Mouse (Mus musculus): ENCODE data around the gene Snx22. TPM values are rescaled to one million over a fixed set of nuclear protein-coding genes. Genes with fewer than 3 reads are reported as not detected.

Gene Snx22
- total and polyA plus RNA-seq, 2 experiments from 2014 or later: 0.98 to 3.0 TPM

DNA sequence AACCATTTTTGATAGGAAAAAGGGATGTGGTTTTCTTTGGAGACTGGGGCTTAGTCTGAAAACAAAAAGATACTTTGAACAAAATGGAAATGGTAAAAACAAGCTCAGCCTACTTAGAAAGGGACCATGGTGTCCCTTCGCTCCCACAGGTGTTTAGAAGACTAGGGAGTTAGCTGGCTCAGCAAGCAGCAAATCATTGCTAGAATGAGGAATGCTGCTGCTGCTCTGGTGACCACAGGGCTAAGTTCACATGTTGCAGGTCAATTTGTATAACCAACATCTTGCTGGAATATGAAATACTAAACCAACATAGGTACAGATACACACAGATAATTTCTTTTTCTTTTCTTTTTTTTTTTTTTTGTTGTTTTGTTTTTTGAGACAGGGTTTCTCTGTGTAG, 40.1 kb upstream of the Snx22 start:
- H3K36me3 ChIP-seq (replicated peaks; ENCODE audit: control insufficient read depth, insufficient read depth, low read length): peaks cover 50% of the 10 kb centered on the region
- DNase-seq (ENCODE audit: low spot score) (no peak), ATAC-seq (ENCODE audit: insufficient read depth, low read depth) (no peak)
- no peak overlapping the region for H3K4me2 ChIP-seq (ENCODE audit: low read depth, low read length)
- no peaks in the 10 kb centered on the region for H3K4me1 ChIP-seq (ENCODE audit: control insufficient read depth, insufficient read depth)
- H3K27ac ChIP-seq (ENCODE audit: low read depth): no peak overlapping the region
- TF ChIP-seq EP300 (IDR thresholded peaks at IDR 0.05; ENCODE audit: low read depth) (no peak), CTCF (IDR thresholded peaks at IDR 0.05; ENCODE audit: low read depth) (no peak)
- no peaks in the 10 kb centered on the region for H3K9me3 ChIP-seq (replicated peaks; ENCODE audit: control insufficient read depth, low read length)
- H3K4me3 ChIP-seq (ENCODE audit: low read depth, low read length): no peak overlapping the region
- WGBS: 100% methylated on average over 1 of the region's 1 CpGs
- no peaks in the 10 kb centered on the region for H3K27me3 ChIP-seq (ENCODE audit: control insufficient read depth, insufficient read depth, low read length)
- H3K9ac ChIP-seq (replicated peaks; ENCODE audit: low read depth, low read length): no peak overlapping the region

- ATAC-seq (ENCODE audit: insufficient read depth, low read depth) (no peak), DNase-seq (ENCODE audit: low spot score) (no peak)
- no peak overlapping the region for H3K27ac ChIP-seq (ENCODE audit: low read depth)
- H3K9ac ChIP-seq (replicated peaks; ENCODE audit: low read depth, low read length): no peak overlapping the region
- H3K4me2 ChIP-seq (ENCODE audit: low read depth, low read length): no peak overlapping the region
- 92% methylated on average over 8 of the region's 8 CpGs for WGBS
- TF ChIP-seq EP300 (IDR thresholded peaks at IDR 0.05; ENCODE audit: low read depth) (no peak), CTCF (IDR thresholded peaks at IDR 0.05; ENCODE audit: low read depth) (no peak)
- no peaks in the 10 kb centered on the region for H3K27me3 ChIP-seq (ENCODE audit: control insufficient read depth, insufficient read depth, low read length)
- no peaks in the 10 kb centered on the region for H3K4me1 ChIP-seq (ENCODE audit: control insufficient read depth, insufficient read depth)
- H3K4me3 ChIP-seq (ENCODE audit: low read depth, low read length): no peak overlapping the region
- peaks cover 77% of the 10 kb centered on the region for H3K36me3 ChIP-seq (replicated peaks; ENCODE audit: control insufficient read depth, insufficient read depth, low read length)
- H3K9me3 ChIP-seq (replicated peaks; ENCODE audit: control insufficient read depth, low read length): no peaks in the 10 kb centered on the region
These were observed 35.6 kb upstream of the Snx22 start for GRCm38 (mm10) chr9:66105168-66105567.

GRCm38 (mm10) chr9:66104601-66105000, 35.1 kb upstream of the Snx22 start:
- H3K36me3 ChIP-seq (replicated peaks; ENCODE audit: control insufficient read depth, insufficient read depth, low read length): peaks cover 80% of the 10 kb centered on the region
- no peak for ATAC-seq (ENCODE audit: insufficient read depth, low read depth)

DNA sequence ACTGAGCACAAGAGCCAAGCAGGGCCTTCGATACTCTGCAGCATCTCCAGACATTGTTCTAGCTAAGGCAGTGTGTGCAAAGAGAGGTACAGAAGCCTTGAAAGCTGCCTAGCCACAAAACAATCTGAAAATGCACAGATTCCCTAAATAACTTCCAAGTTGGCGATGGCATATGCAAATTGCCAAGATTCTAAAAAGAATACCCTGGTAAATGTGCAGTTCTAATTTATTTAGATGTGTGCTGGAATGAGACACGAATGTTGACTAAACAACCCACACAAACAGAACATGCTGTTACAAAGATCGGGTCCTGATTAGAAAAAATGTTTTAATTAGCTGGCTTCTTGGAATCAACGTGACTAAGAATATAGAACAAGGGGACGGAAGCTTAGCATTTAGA, 33.1 kb upstream of the Snx22 start:
- H3K9ac ChIP-seq (replicated peaks; ENCODE audit: low read depth, low read length): no peak overlapping the region
- H3K27ac ChIP-seq (ENCODE audit: low read depth): no peak overlapping the region
- H3K4me2 ChIP-seq (ENCODE audit: low read depth, low read length): no peak overlapping the region
- H3K9me3 ChIP-seq (replicated peaks; ENCODE audit: control insufficient read depth, low read length): no peaks in the 10 kb centered on the region
- TF ChIP-seq CTCF (IDR thresholded peaks at IDR 0.05; ENCODE audit: low read depth) (no peak), EP300 (IDR thresholded peaks at IDR 0.05; ENCODE audit: low read depth) (no peak)
- peaks cover 77% of the 10 kb centered on the region for H3K36me3 ChIP-seq (replicated peaks; ENCODE audit: control insufficient read depth, insufficient read depth, low read length)
- no peaks in the 10 kb centered on the region for H3K27me3 ChIP-seq (ENCODE audit: control insufficient read depth, insufficient read depth, low read length)
- WGBS: 92% methylated on average over 6 of the region's 6 CpGs
- no peaks in the 10 kb centered on the region for H3K4me1 ChIP-seq (ENCODE audit: control insufficient read depth, insufficient read depth)
- no peak overlapping the region for H3K4me3 ChIP-seq (ENCODE audit: low read depth, low read length)
- ATAC-seq (ENCODE audit: insufficient read depth, low read depth): no peak
- DNase-seq (ENCODE audit: low spot score): no peak

More at GRCm38 (mm10) chr9:66104601-66105000, 35.1 kb upstream of the Snx22 start:
- DNase-seq (ENCODE audit: low spot score): no peak
- no peaks in the 10 kb centered on the region for H3K4me1 ChIP-seq (ENCODE audit: control insufficient read depth, insufficient read depth)
- no peak overlapping the region for H3K4me2 ChIP-seq (ENCODE audit: low read depth, low read length)
- H3K27ac ChIP-seq (ENCODE audit: low read depth): no peak overlapping the region
- no peak overlapping the region for H3K9ac ChIP-seq (replicated peaks; ENCODE audit: low read depth, low read length)
- TF ChIP-seq EP300 (IDR thresholded peaks at IDR 0.05; ENCODE audit: low read depth): no peak
- TF ChIP-seq CTCF (IDR thresholded peaks at IDR 0.05; ENCODE audit: low read depth): no peak
- H3K27me3 ChIP-seq (ENCODE audit: control insufficient read depth, insufficient read depth, low read length): no peaks in the 10 kb centered on the region
- no peaks in the 10 kb centered on the region for H3K9me3 ChIP-seq (replicated peaks; ENCODE audit: control insufficient read depth, low read length)
- WGBS: 93% methylated on average over 4 of the region's 4 CpGs
- no peak overlapping the region for H3K4me3 ChIP-seq (ENCODE audit: low read depth, low read length)

- TF ChIP-seq CTCF (IDR thresholded peaks at IDR 0.05; ENCODE audit: low read depth): no peak
- no peak for TF ChIP-seq EP300 (IDR thresholded peaks at IDR 0.05; ENCODE audit: low read depth)
- Histone ChIP-seq H3K27ac (ENCODE audit: low read depth) (no peak overlapping the region), H3K9me3 (replicated peaks; ENCODE audit: control insufficient read depth, low read length) (no peaks in the 10 kb centered on the region), H3K4me2 (ENCODE audit: low read depth, low read length) (no peak overlapping the region), H3K4me1 (ENCODE audit: control insufficient read depth, insufficient read depth) (no peaks in the 10 kb centered on the region), H3K27me3 (ENCODE audit: control insufficient read depth, insufficient read depth, low read length) (no peaks in the 10 kb centered on the region), H3K4me3 (ENCODE audit: low read depth, low read length) (no peak overlapping the region), H3K9ac (replicated peaks; ENCODE audit: low read depth, low read length) (no peak overlapping the region), H3K36me3 (replicated peaks; ENCODE audit: control insufficient read depth, insufficient read depth, low read length) (peaks cover 79% of the 10 kb centered on the region)
- DNase-seq (ENCODE audit: low spot score) (no peak), ATAC-seq (ENCODE audit: insufficient read depth, low read depth) (no peak)
- 91% methylated on average over 8 of the region's 8 CpGs for WGBS
These were observed 32.1 kb upstream of the Snx22 start for GRCm38 (mm10) chr9:66101577-66101976.

GRCm38 (mm10) chr9:66092664-66093063, 23.1 kb upstream of the Snx22 start:
- H3K27me3 ChIP-seq (ENCODE audit: control insufficient read depth, insufficient read depth, low read length): no peaks in the 10 kb centered on the region
- peaks cover 95% of the 10 kb centered on the region for H3K36me3 ChIP-seq (replicated peaks; ENCODE audit: control insufficient read depth, insufficient read depth, low read length)
- H3K4me2 ChIP-seq (ENCODE audit: low read depth, low read length): no peak overlapping the region
- H3K4me1 ChIP-seq (ENCODE audit: control insufficient read depth, insufficient read depth): no peaks in the 10 kb centered on the region
- no peak for ATAC-seq (ENCODE audit: insufficient read depth, low read depth)
- no peak for DNase-seq (ENCODE audit: low spot score)
- H3K4me3 ChIP-seq (ENCODE audit: low read depth, low read length): no peak overlapping the region
- TF ChIP-seq CTCF (IDR thresholded peaks at IDR 0.05; ENCODE audit: low read depth): no peak
- TF ChIP-seq EP300 (IDR thresholded peaks at IDR 0.05; ENCODE audit: low read depth): no peak
- no peak overlapping the region for H3K27ac ChIP-seq (ENCODE audit: low read depth)
- H3K9me3 ChIP-seq (replicated peaks; ENCODE audit: control insufficient read depth, low read length): no peaks in the 10 kb centered on the region
- WGBS: 45% methylated on average over 2 of the region's 2 CpGs
- H3K9ac ChIP-seq (replicated peaks; ENCODE audit: low read depth, low read length): no peak overlapping the region

Measured in heart, postnatal 0 days (tissue).